Mouse (Mus musculus) lung, adult 2 months (tissue): ENCODE measurements at regions not wholly inside any gene's neighbourhood (a gene's known extent, or its start where the extent isn't known, plus 50 kb on each side); places are given as distances from the start of the nearest gene placed in this dataset.

ENCODE experiments used
- DNase-seq: peaks from one replicate; pipeline ENCODE4 v3.0.0; 2022
- H3K4me1 ChIP-seq: fragments of 200-500 bp; 2 replicates; pipeline ENCODE4 v1.6.1; 2011; ENCODE audit warnings: low read length; ENCODE audit not compliant: control insufficient read depth, insufficient read depth
- H3K4me3 ChIP-seq: fragments of 200-500 bp; replicated peaks from 2 replicates; pipeline ENCODE3; 2011; ENCODE audit warnings: low read depth, mild to moderate bottlenecking, control low read depth, low read length; ENCODE audit errors: extremely low read depth
- CTCF ChIP-seq: fragments of 200-500 bp; IDR thresholded peaks from 2 replicates; pipeline ENCODE4 v1.5.1; 2011; ENCODE audit warnings: mild to moderate bottlenecking, low read length, control low read depth; ENCODE audit not compliant: insufficient read depth
- POLR2A ChIP-seq: fragments of 200-500 bp; IDR thresholded peaks from 2 replicates; pipeline ENCODE4 v1.6.1; 2011; ENCODE audit warnings: low read depth, mild to moderate bottlenecking, control low read depth, low read length, borderline replicate concordance; ENCODE audit errors: extremely low read depth
- WGBS: fragments of 180-500 bp; shearing (Covaris S2); methylation state at CpG from one replicate; pipeline ENCODE4 v1.1.7; 2018; 5-methylcytosine and 5-hydroxymethylcytosine counted together

- DNase-seq: no peak
- Histone ChIP-seq H3K4me1 (no peaks in the 10 kb centered on the region), H3K4me3 (no peak overlapping the region)
- 29% methylated on average over 3 of the region's 3 CpGs for WGBS
- no peak for TF ChIP-seq CTCF
- TF ChIP-seq POLR2A: no peak
Measured at GRCm38 (mm10) chr10:84201785-84202184, 238.6 kb downstream of the Nuak1 start.

- no peak for TF ChIP-seq POLR2A
- TF ChIP-seq CTCF: no peak
- no peak for DNase-seq
- Histone ChIP-seq H3K4me3 (no peak overlapping the region), H3K4me1 (no peaks in the 10 kb centered on the region)
- 68% methylated on average over 5 of the region's 5 CpGs for WGBS
Measured at GRCm38 (mm10) chr10:84212096-84212785, 228.2 kb downstream of the Nuak1 start.

- no peak for TF ChIP-seq POLR2A
- TF ChIP-seq CTCF: no peak
- H3K4me1 ChIP-seq: no peaks in the 10 kb centered on the region
- no peak for DNase-seq
- H3K4me3 ChIP-seq: no peak overlapping the region
Measured at GRCm38 (mm10) chr10:84214812-84215211, 225.6 kb downstream of the Nuak1 start.

DNA sequence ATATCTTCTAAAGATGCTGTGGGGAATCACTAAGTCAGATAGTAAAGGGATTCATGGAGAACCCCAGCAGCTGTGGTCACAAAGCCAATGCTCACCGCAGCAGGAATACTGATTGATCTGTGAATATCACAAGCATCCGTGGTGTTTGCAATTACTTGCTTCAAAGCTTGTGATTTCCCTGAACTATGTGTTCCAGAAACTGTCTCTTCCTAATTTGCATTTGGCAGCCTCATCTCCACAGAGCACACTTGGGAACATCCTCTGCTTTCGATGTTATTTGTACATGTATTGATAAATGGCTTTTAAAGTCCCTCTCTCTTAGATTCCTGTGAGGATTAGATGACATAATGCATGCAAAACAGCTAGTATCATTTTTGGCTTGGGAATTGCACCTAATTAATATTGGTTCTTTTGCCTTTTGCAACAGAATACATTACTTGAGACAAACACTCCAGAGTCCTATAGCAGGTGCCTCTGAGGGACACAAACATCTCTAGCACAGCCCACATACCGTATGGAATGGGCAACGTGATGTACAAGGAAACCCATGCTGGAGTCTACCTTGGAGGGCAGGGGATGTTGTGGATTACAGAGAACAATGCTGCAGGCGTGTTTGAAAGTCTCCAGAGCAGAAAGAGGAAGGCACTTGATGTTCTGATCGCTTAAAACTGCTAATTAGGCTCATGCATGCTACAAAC, 211.0 kb downstream of the Nuak1 start:
- no peak overlapping the region for H3K4me3 ChIP-seq
- WGBS: 67% methylated on average over 7 of the region's 7 CpGs
- TF ChIP-seq CTCF (no peak), POLR2A (no peak)
- H3K4me1 ChIP-seq: no peaks in the 10 kb centered on the region
- DNase-seq: no peak

DNA sequence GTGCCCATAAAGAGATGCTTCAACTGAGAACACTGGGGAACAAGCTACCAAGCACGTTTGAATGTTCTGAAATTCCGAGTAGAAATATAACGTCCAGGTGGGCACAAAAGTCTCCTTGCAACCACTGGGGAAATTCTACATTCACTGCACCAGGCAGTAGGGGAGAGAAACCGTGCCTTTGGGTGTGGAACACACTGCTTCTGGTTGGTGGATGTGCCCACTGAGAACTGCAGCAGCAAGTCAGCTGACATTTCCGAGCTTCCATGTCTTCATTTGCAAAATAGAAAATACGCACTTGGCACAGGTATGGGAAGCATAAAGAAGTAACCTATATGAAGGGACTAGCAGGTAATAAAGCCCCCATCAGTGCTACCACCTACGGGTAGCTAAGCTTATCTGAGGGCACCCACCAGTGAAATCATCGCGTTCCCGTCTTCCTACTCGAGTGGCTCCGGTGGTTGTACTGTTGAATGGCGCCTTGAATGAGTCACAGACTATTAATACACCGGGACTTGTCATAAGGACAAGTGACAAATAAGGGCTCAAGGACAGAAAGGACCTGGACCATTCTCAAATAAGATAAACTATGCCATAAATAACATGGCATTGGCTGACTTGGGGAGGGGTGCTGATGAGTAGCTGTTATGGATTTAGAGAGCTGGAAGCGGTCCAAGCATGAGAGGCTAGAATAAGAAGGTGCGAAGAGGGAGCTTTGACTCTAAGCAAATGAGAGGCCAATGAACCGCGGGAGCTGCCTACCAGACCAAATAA, 210.2 kb downstream of the Nuak1 start:
- Histone ChIP-seq H3K4me1 (no peaks in the 10 kb centered on the region), H3K4me3 (no peak overlapping the region)
- no peak for TF ChIP-seq POLR2A
- TF ChIP-seq CTCF: no peak
- DNase-seq: no peak
- 66% methylated on average over 18 of the region's 18 CpGs for WGBS

DNA sequence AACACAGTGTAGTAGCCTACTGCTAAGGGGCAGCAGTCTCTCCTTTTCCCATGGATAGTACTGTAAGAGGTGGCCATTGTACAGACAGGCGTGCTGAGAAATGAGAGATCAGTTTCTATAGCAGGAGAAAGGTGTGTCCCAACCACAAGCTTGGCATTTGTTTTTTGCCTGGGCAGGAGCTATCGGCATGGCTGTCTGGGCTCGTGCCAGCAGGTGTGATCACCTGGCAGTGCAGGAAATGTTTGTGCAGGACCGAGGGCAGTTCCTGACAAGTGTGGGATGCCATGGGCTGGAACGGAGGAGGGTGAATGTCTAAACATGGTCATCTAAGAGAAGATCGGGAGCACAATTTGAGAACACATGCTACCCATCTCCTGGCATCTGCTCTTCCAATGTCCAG, 205.4 kb downstream of the Nuak1 start:
- H3K4me3 ChIP-seq: no peak overlapping the region
- no peak for TF ChIP-seq POLR2A
- TF ChIP-seq CTCF: no peak
- 78% methylated on average over 6 of the region's 6 CpGs for WGBS
- H3K4me1 ChIP-seq: no peaks in the 10 kb centered on the region
- no peak for DNase-seq

DNA sequence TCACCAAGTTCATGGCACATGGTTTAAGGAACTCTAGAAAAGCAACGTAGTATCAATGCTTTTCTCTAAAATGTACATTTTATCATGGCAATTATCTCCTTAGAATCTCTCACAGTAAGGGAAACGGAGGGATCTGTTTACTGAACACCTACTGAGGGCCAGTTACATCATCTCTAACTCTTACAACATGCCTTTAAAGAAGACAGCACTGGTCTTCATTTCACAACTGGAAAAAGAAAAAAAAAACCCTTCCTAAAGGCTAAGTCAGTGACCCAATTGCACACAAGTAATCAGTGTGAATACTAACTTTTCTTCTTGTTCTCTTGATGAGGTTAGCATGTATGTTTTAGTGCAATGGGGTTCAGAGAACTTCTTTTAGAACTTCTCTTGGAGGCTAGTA, 204.2 kb downstream of the Nuak1 start:
- TF ChIP-seq POLR2A (no peak), CTCF (no peak)
- H3K4me1 ChIP-seq: no peaks in the 10 kb centered on the region
- 25% methylated on average over 2 of the region's 2 CpGs for WGBS
- no peak overlapping the region for H3K4me3 ChIP-seq
- no peak for DNase-seq

GRCm38 (mm10) chr10:84238279-84238963, 202.0 kb downstream of the Nuak1 start:
- no peak for DNase-seq
- Histone ChIP-seq H3K4me1 (no peaks in the 10 kb centered on the region), H3K4me3 (no peak overlapping the region)
- 62% methylated on average over 18 of the region's 18 CpGs for WGBS
- TF ChIP-seq POLR2A (no peak), CTCF (no peak)

DNA sequence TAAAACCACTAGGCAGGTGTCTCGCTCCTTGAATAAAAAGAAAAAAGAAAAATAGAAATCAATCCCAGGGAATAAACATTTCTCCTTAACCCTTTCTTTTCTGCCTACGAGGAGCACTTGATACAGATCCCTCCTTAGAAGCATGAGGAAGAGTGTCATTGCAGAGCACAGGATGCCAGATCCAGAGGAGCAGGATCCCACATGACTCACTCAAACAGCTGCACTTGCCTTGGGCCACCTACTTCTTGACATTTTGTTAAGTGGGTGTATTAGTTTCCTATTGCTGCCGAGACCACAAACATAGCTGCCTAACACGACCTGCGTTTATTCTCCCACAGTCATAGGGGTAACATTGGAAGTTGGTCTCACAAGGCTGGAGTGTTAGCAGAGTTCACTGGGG, 197.1 kb downstream of the Nuak1 start:
- TF ChIP-seq POLR2A (no peak), CTCF (no peak)
- no peak for DNase-seq
- Histone ChIP-seq H3K4me1 (no peaks in the 10 kb centered on the region), H3K4me3 (no peak overlapping the region)
- 82% methylated on average over 5 of the region's 5 CpGs for WGBS
